Mouse (Mus musculus) neural tube, embryonic 14.5 days (tissue): ENCODE results near the gene Gm45711. TPM values are rescaled to one million over a fixed set of nuclear protein-coding genes. Genes with fewer than 3 reads are reported as not detected.
"Not testable (repeated sequence)": the region's sequence is repeated elsewhere in the genome, so short reads cannot be mapped to it uniquely, and the experiment has no call there.

Experiments used
- ATAC-seq: fragments of 200-750 bp; cut with Nextera tagmentation; 2 replicates; pipeline ENCODE4 v1.8.0; 2017; ENCODE audit warnings: low read depth, mild to moderate bottlenecking, moderate TSS enrichment, moderate library complexity
- H3K27ac ChIP-seq: fragments of 300-500 bp; sonication (generic); 2 replicates; pipeline ENCODE4 v1.5.1; 2014; ENCODE audit warnings: low read depth, mild to moderate bottlenecking, control low read depth, low read length, moderate library complexity, mixed read lengths
- H3K27me3 ChIP-seq: fragments of 300-500 bp; sonication (generic); 2 replicates; pipeline ENCODE4 v1.6.1; 2014; ENCODE audit warnings: low read length; ENCODE audit not compliant: control insufficient read depth, insufficient read depth
- H3K36me3 ChIP-seq: fragments of 300-500 bp; sonication (generic); 2 replicates; pipeline ENCODE4 v1.6.1; 2014; ENCODE audit warnings: low read length, mixed read lengths; ENCODE audit not compliant: control insufficient read depth, insufficient read depth
- H3K4me1 ChIP-seq: fragments of 300-500 bp; sonication (generic); 2 replicates; pipeline ENCODE4 v1.6.1; 2014; ENCODE audit warnings: low read length; ENCODE audit not compliant: control insufficient read depth, insufficient read depth
- H3K4me2 ChIP-seq: fragments of 300-500 bp; sonication (generic); 2 replicates; pipeline ENCODE4 v1.6.1; 2014; ENCODE audit warnings: mild to moderate bottlenecking, low read depth, low read length, control low read depth
- H3K4me3 ChIP-seq: fragments of 300-500 bp; sonication (generic); 2 replicates; pipeline ENCODE4 v1.5.1; 2014; ENCODE audit warnings: low read depth, low read length, control low read depth, mixed read lengths
- H3K9ac ChIP-seq: fragments of 300-500 bp; sonication (generic); replicated peaks from 2 replicates; pipeline ENCODE4 v1.6.1; 2014; ENCODE audit warnings: low read depth, mild to moderate bottlenecking, control low read depth, low read length, mixed read lengths
- H3K9me3 ChIP-seq: fragments of 300-500 bp; sonication (generic); 2 replicates; pipeline ENCODE4 v1.6.1; 2016; ENCODE audit warnings: low read length; ENCODE audit not compliant: control insufficient read depth
- WGBS: fragments of 180-500 bp; shearing (Covaris S2); extraction: QIAGEN DNeasy Blood & Tissue Kit; methylation state at CpG from one replicate; pipeline ENCODE4 v1.1.7; 2014; 5-methylcytosine and 5-hydroxymethylcytosine counted together
- polyA plus RNA-seq: library from polyadenylated mRNA; unstranded; fragments of >200 nt; fragmentation: Nextera tagmentation; extraction: Ambion mirVana; gene quantifications from 2 replicates; pipeline ENCODE4 v1.2.1, GENCODE M21; 2014

The Gm45711 gene
- polyA plus RNA-seq, 1 experiment from 2014 or later, result not detected

DNA sequence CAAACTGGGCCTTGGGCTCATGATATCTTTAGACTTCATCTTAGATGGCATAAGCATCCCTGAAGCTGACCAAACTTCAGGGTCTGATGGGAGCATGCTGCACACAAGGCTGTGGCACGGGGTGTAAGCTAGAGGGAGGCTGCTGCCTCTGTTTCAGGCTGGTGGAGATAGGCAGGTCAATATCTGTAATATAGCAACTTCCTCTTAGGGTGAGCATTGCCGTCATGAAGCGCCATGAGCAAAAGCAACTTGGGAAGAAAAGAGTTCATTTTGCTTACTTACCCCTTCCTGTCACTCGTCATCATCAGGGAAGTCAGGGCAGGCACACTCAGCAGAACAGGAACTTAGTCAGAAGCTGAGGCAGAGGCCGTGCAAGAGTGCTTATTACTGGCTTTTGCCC, 23.9 kb upstream of the Gm45711 start:
- no peak overlapping the region for H3K9ac ChIP-seq
- H3K9me3 ChIP-seq, result no peaks in the 10 kb centered on the region
- no peaks in the 10 kb centered on the region for H3K36me3 ChIP-seq
- H3K27me3 ChIP-seq, result no peaks in the 10 kb centered on the region
- no peak overlapping the region for H3K27ac ChIP-seq
- no peak for ATAC-seq
- H3K4me2 ChIP-seq, result no peak overlapping the region
- no peaks in the 10 kb centered on the region for H3K4me1 ChIP-seq
- 78% methylated on average over 5 of the region's 5 CpGs for WGBS
- no peak overlapping the region for H3K4me3 ChIP-seq

DNA sequence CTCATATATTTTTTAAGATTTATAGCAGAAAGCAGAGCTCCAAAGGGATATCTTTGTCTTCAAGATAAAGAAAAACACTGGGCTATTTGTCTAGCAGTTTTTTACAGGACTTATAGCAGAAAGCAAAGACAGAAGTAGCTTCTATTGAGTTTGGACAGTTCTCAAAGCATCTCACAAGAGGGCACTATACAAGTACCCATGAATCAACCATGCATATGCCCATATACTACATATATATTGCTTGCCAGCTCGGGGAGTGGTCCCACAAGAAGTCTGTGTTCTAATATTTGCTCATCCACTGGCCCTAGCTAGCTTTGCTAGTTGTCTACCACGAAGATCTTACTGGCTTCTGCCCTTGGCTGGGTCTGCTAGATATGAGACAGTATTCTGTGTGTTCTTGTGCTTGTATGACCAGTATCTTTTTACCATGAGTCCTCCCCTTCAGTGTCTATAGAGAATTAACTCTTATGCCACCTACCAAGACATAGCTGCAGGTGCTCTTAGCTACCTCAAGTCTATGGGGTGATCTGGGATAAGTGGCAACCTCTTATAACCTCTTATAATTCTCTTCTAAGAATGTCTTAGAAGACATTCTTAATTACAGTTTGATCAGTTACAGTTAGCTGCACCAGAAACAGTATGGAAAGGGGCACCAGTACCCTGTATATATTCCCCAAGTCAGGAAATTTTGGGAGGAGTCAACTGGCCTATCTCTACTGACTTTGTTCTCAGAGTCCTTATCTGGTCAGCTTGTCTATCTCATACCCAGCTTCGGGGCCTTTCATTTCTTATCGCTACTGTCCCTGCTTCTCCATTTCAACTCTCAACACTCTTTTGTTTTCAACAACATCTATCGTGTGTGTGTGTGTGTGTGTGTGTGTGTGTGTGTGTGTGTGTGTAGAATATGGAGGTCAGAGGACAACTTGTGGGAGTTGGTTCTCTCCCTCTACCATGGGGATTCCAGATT, 23.1 kb upstream of the Gm45711 start:
- H3K4me3 ChIP-seq, result no peak overlapping the region
- no peaks in the 10 kb centered on the region for H3K4me1 ChIP-seq
- H3K36me3 ChIP-seq, result no peaks in the 10 kb centered on the region
- WGBS, result 79% methylated on average over 5 of the region's 5 CpGs
- no peak overlapping the region for H3K9ac ChIP-seq
- H3K27ac ChIP-seq, result no peak overlapping the region
- H3K4me2 ChIP-seq, result no peak overlapping the region
- H3K9me3 ChIP-seq, result no peaks in the 10 kb centered on the region
- H3K27me3 ChIP-seq, result no peaks in the 10 kb centered on the region
- no peak for ATAC-seq

DNA sequence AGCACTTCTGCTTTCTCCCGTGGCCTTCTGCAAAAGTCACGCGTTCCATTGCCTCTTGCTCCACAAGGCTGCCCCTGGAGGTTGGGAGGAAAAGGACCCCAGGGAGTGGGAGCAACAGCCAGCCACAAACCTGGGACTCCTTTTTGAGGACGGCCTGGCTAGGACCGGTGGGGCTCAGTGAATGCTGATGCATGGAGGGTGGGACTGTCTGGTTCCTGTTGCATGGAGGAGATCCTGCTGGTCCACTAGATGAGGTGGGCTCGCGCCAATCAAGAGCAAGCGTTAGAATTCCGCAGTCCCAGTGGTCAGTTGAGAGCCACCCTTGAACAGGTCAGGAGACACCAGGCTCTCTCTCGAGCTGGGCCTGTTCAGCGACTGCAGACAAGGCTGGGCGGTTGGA, 12.0 kb upstream of the Gm45711 start, which contains the start of gene Cmtm2b:
Gene Cmtm2b, plus strand, starts transcription at position 301 of the 400 bp plus-strand sequence.
- H3K4me1 ChIP-seq, H3K4me2 ChIP-seq, H3K36me3 ChIP-seq, H3K27me3 ChIP-seq, H3K27ac ChIP-seq, H3K9me3 ChIP-seq, H3K4me3 ChIP-seq, H3K9ac ChIP-seq, ATAC-seq: not testable (repeated sequence)
- 88% methylated on average over 12 of the region's 12 CpGs for WGBS

DNA sequence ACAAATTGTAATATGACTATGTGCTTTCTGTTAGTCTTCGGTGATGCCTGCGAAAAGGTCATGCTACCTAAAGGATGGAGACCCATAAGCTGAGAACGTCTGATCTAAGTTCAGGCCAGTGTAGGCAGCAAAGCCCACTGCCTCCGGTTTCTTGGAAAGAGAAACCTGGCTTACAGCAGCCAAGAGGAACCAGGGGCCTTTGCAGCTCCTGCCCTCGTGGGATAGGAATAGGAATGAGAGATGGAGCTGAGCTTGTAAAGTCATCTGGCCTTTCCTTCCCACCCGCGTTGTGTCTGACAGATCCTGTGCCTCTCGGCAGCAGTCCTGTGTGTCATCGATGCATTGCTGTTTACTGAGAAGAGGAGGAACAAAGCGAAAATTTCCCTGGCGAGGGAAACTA, 11.4 kb upstream of the Gm45711 start, which contains the start of gene Gm11020:
Gene Gm11020, plus strand, starts transcription at position 301 of the 400 bp plus-strand sequence.
- H3K9ac ChIP-seq, ATAC-seq, H3K4me1 ChIP-seq, H3K4me2 ChIP-seq, H3K4me3 ChIP-seq, H3K27ac ChIP-seq, H3K36me3 ChIP-seq, H3K27me3 ChIP-seq, H3K9me3 ChIP-seq: not testable (repeated sequence)
- WGBS, result 87% methylated on average over 9 of the region's 11 CpGs

DNA sequence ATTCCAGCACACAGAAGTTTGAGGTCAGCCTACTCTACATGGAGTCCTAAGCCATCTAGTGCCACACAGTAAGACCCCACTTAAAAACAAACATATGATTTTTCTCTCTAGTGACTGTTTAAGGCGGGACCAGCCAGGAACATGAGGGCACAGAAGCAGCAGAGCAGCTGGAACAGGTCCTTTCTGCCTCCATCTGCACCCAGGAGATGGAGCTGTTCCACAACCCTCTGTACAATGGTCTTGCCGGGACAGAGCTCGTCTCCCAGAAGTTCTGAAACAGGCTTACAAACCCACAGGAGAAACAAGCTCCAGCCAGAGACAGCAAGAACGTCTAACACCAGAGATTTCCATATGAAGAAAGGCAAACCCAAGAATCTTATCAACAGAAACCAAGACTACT, 3.4 kb upstream of the Gm45711 start:
- no peak for ATAC-seq
- no peaks in the 10 kb centered on the region for H3K4me1 ChIP-seq
- no peak overlapping the region for H3K4me2 ChIP-seq
- no peak overlapping the region for H3K4me3 ChIP-seq
- WGBS, result 72% methylated on average over 4 of the region's 4 CpGs
- no peaks in the 10 kb centered on the region for H3K36me3 ChIP-seq
- no peak overlapping the region for H3K27ac ChIP-seq
- no peaks in the 10 kb centered on the region for H3K9me3 ChIP-seq
- no peaks in the 10 kb centered on the region for H3K27me3 ChIP-seq
- H3K9ac ChIP-seq, result no peak overlapping the region

DNA sequence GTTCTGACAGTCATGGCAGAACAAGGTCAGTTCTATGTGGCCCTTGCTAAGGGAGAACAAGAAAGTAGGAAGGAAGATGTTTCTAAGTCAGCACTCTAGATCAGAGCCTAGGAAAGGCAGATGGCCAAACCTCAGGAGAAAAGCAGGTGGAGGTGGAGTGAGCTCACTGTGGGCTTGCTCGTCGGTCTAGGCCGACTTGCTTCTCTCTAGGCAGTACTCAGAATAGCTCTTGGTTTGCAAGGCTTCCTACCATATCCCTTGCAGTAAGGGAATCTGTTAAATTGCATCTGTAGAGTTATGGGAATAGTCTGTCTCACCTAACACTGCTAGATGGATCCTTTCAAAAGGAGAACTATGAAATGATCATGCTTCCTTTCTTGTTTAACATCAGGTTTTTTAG, 2.1 kb upstream of the Gm45711 start:
- not testable (repeated sequence) for H3K4me3 ChIP-seq, H3K36me3 ChIP-seq, H3K27me3 ChIP-seq, H3K27ac ChIP-seq, H3K4me1 ChIP-seq, ATAC-seq, H3K9ac ChIP-seq, H3K4me2 ChIP-seq, H3K9me3 ChIP-seq
- 88% methylated on average over 3 of the region's 3 CpGs for WGBS

DNA sequence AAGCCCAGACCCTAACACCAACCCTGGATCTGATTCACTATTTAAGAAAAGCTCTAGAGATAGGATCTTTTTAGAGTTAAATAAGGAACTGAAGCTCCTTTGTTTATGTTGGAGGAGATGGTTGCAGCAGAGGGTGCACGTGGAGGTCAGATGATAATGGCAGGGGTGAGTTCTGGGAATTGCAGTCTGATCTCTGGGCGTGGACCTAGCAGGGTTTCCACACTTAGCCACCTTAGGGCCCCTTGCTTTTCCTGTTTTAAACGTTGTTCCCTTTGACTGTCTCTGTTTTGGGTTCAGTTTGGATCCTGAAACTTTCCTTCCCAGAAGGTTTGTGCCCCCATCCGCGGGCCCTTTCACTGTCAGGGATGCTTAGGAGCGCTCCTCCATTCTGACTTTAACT, 1.5 kb downstream of the Gm45711 start:
- H3K4me3 ChIP-seq, H3K9me3 ChIP-seq, H3K4me1 ChIP-seq, H3K4me2 ChIP-seq, H3K9ac ChIP-seq, H3K36me3 ChIP-seq, H3K27ac ChIP-seq, H3K27me3 ChIP-seq, ATAC-seq: not testable (repeated sequence)
- 40% methylated on average over 6 of the region's 6 CpGs for WGBS

DNA sequence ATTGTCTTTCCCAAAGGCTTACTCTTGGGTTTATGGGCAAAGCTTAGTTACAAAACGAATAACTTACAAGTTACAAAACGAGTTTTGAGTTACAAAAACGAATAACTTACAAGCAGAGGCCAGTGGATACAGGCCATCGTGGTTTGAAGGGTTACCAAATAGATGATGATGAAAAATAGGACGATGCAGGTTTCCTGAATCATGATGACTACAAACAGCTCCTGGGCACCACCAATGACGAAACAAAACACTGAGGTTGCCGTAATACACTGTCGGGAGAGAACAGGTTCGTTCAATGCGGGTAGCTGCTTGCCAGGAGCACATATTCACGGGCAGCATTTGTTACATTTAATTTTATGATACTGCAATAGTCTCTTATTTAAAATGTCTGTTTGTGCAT, 4.9 kb downstream of the Gm45711 start:
- H3K27ac ChIP-seq, result no peak overlapping the region
- H3K9me3 ChIP-seq, result no peaks in the 10 kb centered on the region

DNA sequence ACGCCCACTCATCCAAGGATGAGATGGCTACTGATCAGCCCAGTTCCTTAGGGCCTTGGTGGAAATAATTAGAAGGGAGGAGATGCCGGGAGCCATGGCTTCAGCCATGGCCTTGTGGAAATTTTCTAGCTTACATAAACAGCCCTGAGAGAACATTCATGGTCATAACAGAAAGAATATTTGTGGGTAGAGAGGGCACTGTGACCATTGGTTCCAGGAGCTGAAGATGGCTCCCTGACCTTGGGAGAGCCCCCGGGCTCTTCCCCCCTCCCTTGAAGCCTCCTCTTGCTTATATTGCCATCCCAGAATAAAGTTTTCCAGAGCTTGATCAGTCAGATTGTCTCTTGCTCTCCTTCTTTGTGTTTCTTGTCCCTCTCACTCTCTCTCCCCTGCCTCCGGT, 7.3 kb downstream of the Gm45711 start:
- ATAC-seq, H3K27ac ChIP-seq, H3K36me3 ChIP-seq, H3K9me3 ChIP-seq, H3K4me2 ChIP-seq, H3K9ac ChIP-seq, H3K4me1 ChIP-seq, H3K27me3 ChIP-seq, H3K4me3 ChIP-seq: not testable (repeated sequence)
- WGBS, result 95% methylated on average over 4 of the region's 4 CpGs

More for the DNA sequence above, 4.9 kb downstream of the Gm45711 start:
- no peak for ATAC-seq
- Histone ChIP-seq H3K4me1 (no peaks in the 10 kb centered on the region), H3K27me3 (no peaks in the 10 kb centered on the region), H3K4me2 (no peak overlapping the region), H3K4me3 (no peak overlapping the region), H3K36me3 (no peaks in the 10 kb centered on the region), H3K9ac (no peak overlapping the region)
- WGBS, result 91% methylated on average over 11 of the region's 11 CpGs
